Mouse (Mus musculus): ENCODE data around the gene Zfp655.

DNA sequence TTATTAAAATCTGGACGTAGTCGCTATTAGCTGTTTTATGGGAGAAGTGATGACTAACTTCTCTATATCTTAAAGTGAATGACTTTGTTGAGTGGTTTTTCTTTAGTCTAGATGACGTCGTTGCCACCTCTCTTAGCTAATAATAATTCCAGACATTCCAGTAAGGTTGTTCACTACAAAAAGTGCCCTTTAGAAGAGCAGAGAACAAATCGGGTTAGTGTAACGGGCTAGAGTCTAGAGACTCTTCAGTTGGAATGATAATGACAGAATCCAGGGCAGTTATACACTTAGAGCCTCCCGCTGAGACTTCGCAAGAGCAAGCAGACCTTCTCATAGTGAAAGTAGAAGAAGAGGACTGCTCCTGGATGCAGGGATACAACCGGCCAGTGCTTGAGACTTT lies 26.5 kb upstream of the Zfp655 start:
- TF ChIP-seq CTCF (IDR thresholded peaks at IDR 0.05; ENCODE audit: insufficient read depth, low read depth, low read length) (no peak), POLR2A (IDR thresholded peaks at IDR 0.05; ENCODE audit: insufficient read depth, low read depth, low read length) (no peak)

All from olfactory bulb, adult 2 months (tissue).